ENCODE assay signal across 9 mouse cellular contexts in genomic region chr17:84061621-84062020, GRCm38 (mm10).
A peak's percentile ranks its signal among the peaks of the same experiment; 100 is the strongest.
DNase-seq lines count a peak whose midpoint lies in the region; ATAC-seq and TF ChIP-seq lines count a peak whose summit lies in the region.
"Had no signal": no experiment of that assay in that cellular context is flagged by ENCODE, and none has a peak within 500 bp of the region (broad histone marks: within the 10 kb centered on the region; RNA-seq: fewer than 3 reads in every experiment).

No protein-coding gene starts in this region.

- H3K9me3 ChIP-seq in megakaryocyte, embryonic 14.5 days = peaks cover 20% of the 10 kb centered on the region

- no peaks in the 10 kb centered on the region for H3K79me2 ChIP-seq in heart, adult 2 months (replicated peaks; ENCODE audit: control insufficient read depth, insufficient read depth, low read length)

- DNase-seq in heart, adult 2 months = peak in 1 of 2 experiments; percentile 68
- DNase-seq in heart, postnatal 14 days = no peak
- DNase-seq in CD4-positive, CD25-positive, alpha-beta regulatory T cell, adult 2 months (ENCODE audit: low read depth, low spot score) = peak; percentile 53
- no peak for DNase-seq in frontal cortex, postnatal 14 days (ENCODE audit: low spot score in 2 of 2)
- DNase-seq in cerebellum, adult 11-12 months = no peak
- DNase-seq in kidney, adult 18-20 months = no peak

- H3K9ac ChIP-seq in heart, adult 2 months (ENCODE audit: low read depth, low read length) = no peak overlapping the region

- peaks cover 14% of the 10 kb centered on the region for H3K4me1 ChIP-seq in heart, adult 2 months (ENCODE audit: control insufficient read depth, insufficient read depth, low read length)
- peaks cover 31% of the 10 kb centered on the region for H3K4me1 ChIP-seq in megakaryocyte, embryonic 14.5 days

- no peak for TF ChIP-seq POLR2A in heart, adult 2 months (IDR thresholded peaks at IDR 0.05; ENCODE audit: insufficient read depth, low read depth, low read length)

- TF ChIP-seq EP300 in heart, adult 2 months (IDR thresholded peaks at IDR 0.05; ENCODE audit: insufficient read depth, low read depth, low read length) = 0 out of 2 replicates have a peak, but pooled peaks have one; percentile 21

- no peaks in the 10 kb centered on the region for H3K27me3 ChIP-seq in heart, adult 2 months (ENCODE audit: control insufficient read depth, insufficient read depth, low read length)
- peaks cover 91% of the 10 kb centered on the region for H3K27me3 ChIP-seq in megakaryocyte, embryonic 14.5 days (replicated peaks)
- H3K27me3 ChIP-seq: CH12.LX had no signal

- TF ChIP-seq CTCF in heart, adult 2 months (IDR thresholded peaks at IDR 0.05) = no peak

- H3K27ac ChIP-seq in heart, adult 2 months = no peak overlapping the region

- WGBS in heart, adult 2 months = 33% methylated on average over 6 of the region's 6 CpGs

- ATAC-seq in inflammation-experienced regulatory T-cells, adult 6 months = peak; percentile 62

- no peak overlapping the region for H3K4me3 ChIP-seq in heart, adult 2 months
- H3K4me3 ChIP-seq in megakaryocyte, embryonic 14.5 days (replicated peaks) = peak overlapping the region; percentile 64

- intact Hi-C loops in heart, adult 2 months (cut with DNase I) = no loop called here
- intact Hi-C loops in heart, postnatal 14 days (cut with DNase I) = no loop called here

- no peaks in the 10 kb centered on the region for H3K36me3 ChIP-seq in heart, adult 2 months (ENCODE audit: control insufficient read depth, insufficient read depth, low read length)
- H3K36me3 ChIP-seq in megakaryocyte, embryonic 14.5 days (replicated peaks; ENCODE audit: low read length) = no peaks in the 10 kb centered on the region
